Mouse (Mus musculus) liver, adult 2 months (tissue): ENCODE measurements around the gene Clps.

ENCODE experiments used
- CTCF ChIP-seq: fragments of 200-500 bp; IDR thresholded peaks from 2 replicates; pipeline ENCODE4 v1.5.1; 2011; ENCODE audit warnings: low read depth, low read length, control low read depth
- POLR2A ChIP-seq: fragments of 200-500 bp; IDR thresholded peaks from 2 replicates; pipeline ENCODE4 v1.6.1; 2011; ENCODE audit warnings: low read length, control low read depth; ENCODE audit not compliant: insufficient read depth; ENCODE audit errors: extremely low read depth

DNA sequence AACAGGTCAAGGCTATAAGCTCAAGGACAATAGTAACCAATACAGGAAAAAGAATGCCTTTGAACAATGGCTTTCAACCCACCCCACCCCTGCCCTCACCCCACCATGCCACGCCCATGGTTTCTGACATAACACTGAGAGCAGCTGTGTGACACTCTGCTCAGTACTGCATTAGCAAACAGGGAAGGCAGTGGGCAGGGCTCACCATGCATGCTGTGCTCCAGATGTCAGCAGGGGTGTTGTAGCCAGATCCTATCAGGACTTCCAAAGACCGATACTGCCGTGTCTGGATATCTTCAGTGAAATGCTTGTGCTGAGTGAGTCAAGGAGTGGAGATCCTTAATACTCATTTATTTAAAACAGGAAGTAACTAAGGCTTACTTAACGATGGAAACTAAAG, 33.4 kb upstream of the Clps start:
- TF ChIP-seq CTCF (no peak), POLR2A (no peak)
